Mouse (Mus musculus) olfactory bulb, adult 2 months (tissue): ENCODE results near the gene Tshb.

Source experiments
- CTCF ChIP-seq: fragments of 200-500 bp; IDR thresholded peaks from 2 replicates; pipeline ENCODE4 v1.5.1; 2012; ENCODE audit warnings: low read depth, mild to moderate bottlenecking, low read length, moderate library complexity; ENCODE audit not compliant: insufficient read depth
- POLR2A ChIP-seq: fragments of 200-500 bp; IDR thresholded peaks from 2 replicates; pipeline ENCODE4 v1.6.1; 2012; ENCODE audit warnings: mild to moderate bottlenecking, low read depth, low read length, moderate library complexity; ENCODE audit not compliant: insufficient read depth

DNA sequence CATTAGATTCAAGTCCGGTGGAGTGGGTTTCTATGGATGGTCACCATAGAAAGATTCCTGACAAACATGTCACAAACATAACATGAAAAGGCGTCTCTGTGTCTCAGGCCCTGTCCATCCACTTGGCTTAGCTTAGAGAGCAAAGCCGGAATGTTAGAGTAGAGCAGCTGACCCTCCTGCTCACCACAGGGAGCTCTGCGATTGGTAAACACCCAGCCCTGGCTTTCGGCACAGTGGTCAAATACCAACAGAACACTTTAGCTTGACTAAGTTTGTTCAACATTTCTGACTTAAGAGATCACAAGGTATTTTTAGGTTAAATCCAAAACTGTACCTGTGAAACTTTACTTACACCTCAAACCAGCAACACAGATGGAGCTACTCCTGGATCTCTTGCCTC, 31.4 kb downstream of the Tshb start:
- TF ChIP-seq CTCF (no peak), POLR2A (no peak)
